Mouse (Mus musculus) midbrain, embryonic 16.5 days (tissue): ENCODE results near the gene Rbbp8nl. TPM values are rescaled to one million over a fixed set of nuclear protein-coding genes. Genes with fewer than 3 reads are reported as not detected.

Experiments used
- ATAC-seq: fragments of 200-750 bp; cut with Nextera tagmentation; 2 replicates; pipeline ENCODE4 v1.8.0; 2017; ENCODE audit warnings: moderate TSS enrichment
- H3K27ac ChIP-seq: fragments of 300-500 bp; sonication (generic); 2 replicates; pipeline ENCODE4 v1.5.1; 2014; ENCODE audit warnings: mild to moderate bottlenecking, low read length, mixed read lengths
- H3K27me3 ChIP-seq: fragments of 300-500 bp; sonication (generic); 2 replicates; pipeline ENCODE4 v1.6.1; 2014; ENCODE audit warnings: low read depth, low read length, mixed read lengths; ENCODE audit not compliant: control insufficient read depth, insufficient read depth
- H3K36me3 ChIP-seq: fragments of 300-500 bp; sonication (generic); 2 replicates; pipeline ENCODE4 v1.6.1; 2014; ENCODE audit warnings: mild to moderate bottlenecking, low read length, moderate library complexity, mixed read lengths; ENCODE audit not compliant: control insufficient read depth, insufficient read depth
- H3K4me1 ChIP-seq: fragments of 300-500 bp; sonication (generic); 2 replicates; pipeline ENCODE4 v1.6.1; 2014; ENCODE audit warnings: mild to moderate bottlenecking, low read length, mixed read lengths; ENCODE audit not compliant: control insufficient read depth, insufficient read depth
- H3K4me2 ChIP-seq: fragments of 300-500 bp; sonication (generic); 2 replicates; pipeline ENCODE4 v1.6.1; 2014; ENCODE audit warnings: mild to moderate bottlenecking, low read length, mixed read lengths
- H3K4me3 ChIP-seq: fragments of 300-500 bp; sonication (generic); 2 replicates; pipeline ENCODE4 v1.5.1; 2014; ENCODE audit warnings: low read depth, mild to moderate bottlenecking, low read length, moderate library complexity, mixed read lengths
- H3K9ac ChIP-seq: fragments of 300-500 bp; sonication (generic); 2 replicates; pipeline ENCODE4 v1.6.1; 2014; ENCODE audit warnings: low read depth, low read length, mixed read lengths
- H3K9me3 ChIP-seq: fragments of 300-500 bp; sonication (generic); replicated peaks from 2 replicates; pipeline ENCODE4 v1.6.1; 2014; ENCODE audit warnings: mild to moderate bottlenecking, low read length, mixed read lengths; ENCODE audit not compliant: control insufficient read depth, poor library complexity, severe bottlenecking
- WGBS: fragments of 180-500 bp; shearing (Covaris S2); extraction: QIAGEN DNeasy Blood & Tissue Kit; methylation state at CpG from one replicate; pipeline ENCODE4 v1.1.7; 2014; 5-methylcytosine and 5-hydroxymethylcytosine counted together
- polyA plus RNA-seq: library from polyadenylated mRNA; unstranded; fragments of >200 nt; fragmentation: Nextera tagmentation; extraction: Ambion mirVana; gene quantifications from 2 replicates; pipeline ENCODE4 v1.2.1, GENCODE M21; 2015

Gene Rbbp8nl
- polyA plus RNA-seq, 1 experiment from 2014 or later = not detected

DNA sequence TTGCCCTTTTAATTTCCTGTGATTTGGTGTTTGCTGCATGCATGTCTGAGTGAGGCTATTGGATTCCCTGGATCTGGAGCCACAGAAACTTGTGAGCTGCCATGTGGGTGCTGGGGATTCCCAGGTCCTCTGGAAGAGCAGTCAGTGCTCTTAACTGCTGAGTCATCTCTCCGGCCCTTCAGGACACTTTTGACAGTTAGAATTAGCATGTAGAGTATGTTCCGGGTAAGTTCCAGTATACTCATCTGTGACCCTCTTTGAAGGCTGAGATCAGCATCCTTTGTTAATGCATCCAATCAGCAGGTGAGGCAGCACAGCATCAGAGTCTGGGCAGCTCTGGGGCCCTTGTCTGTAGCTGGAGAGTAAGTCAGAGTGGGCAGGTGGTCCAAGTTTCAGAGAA, 10.6 kb upstream of the Rbbp8nl start:
- H3K27me3 ChIP-seq = no peaks in the 10 kb centered on the region
- no peak for ATAC-seq
- H3K4me3 ChIP-seq = no peak overlapping the region
- H3K9ac ChIP-seq = no peak overlapping the region
- whole genome bisulfite sequencing = 75% methylated on average over 2 of the region's 2 CpGs
- no peaks in the 10 kb centered on the region; the same call in 1 of the 2 replicates for H3K9me3 ChIP-seq
- no peak overlapping the region for H3K27ac ChIP-seq
- no peak overlapping the region for H3K4me2 ChIP-seq
- no peaks in the 10 kb centered on the region for H3K4me1 ChIP-seq
- no peaks in the 10 kb centered on the region for H3K36me3 ChIP-seq

GRCm38 (mm10) chr2:180292906-180293305, 3.2 kb upstream of the Rbbp8nl start:
- Histone ChIP-seq H3K9me3 (no peaks in the 10 kb centered on the region), H3K4me1 (no peaks in the 10 kb centered on the region), H3K36me3 (no peaks in the 10 kb centered on the region), H3K27me3 (no peaks in the 10 kb centered on the region), H3K4me3 (no peak overlapping the region), H3K9ac (no peak overlapping the region), H3K4me2 (no peak overlapping the region), H3K27ac (no peak overlapping the region)
- ATAC-seq = no peak
- whole genome bisulfite sequencing = 73% methylated on average over 8 of the region's 8 CpGs

GRCm38 (mm10) chr2:180292026-180292425, 2.3 kb upstream of the Rbbp8nl start:
- Histone ChIP-seq H3K4me2 (no peak overlapping the region), H3K36me3 (no peaks in the 10 kb centered on the region), H3K27ac (no peak overlapping the region), H3K4me1 (no peaks in the 10 kb centered on the region), H3K9ac (no peak overlapping the region), H3K4me3 (no peak overlapping the region), H3K9me3 (no peaks in the 10 kb centered on the region), H3K27me3 (no peaks in the 10 kb centered on the region)
- 86% methylated on average over 4 of the region's 4 CpGs for WGBS
- no peak for ATAC-seq

DNA sequence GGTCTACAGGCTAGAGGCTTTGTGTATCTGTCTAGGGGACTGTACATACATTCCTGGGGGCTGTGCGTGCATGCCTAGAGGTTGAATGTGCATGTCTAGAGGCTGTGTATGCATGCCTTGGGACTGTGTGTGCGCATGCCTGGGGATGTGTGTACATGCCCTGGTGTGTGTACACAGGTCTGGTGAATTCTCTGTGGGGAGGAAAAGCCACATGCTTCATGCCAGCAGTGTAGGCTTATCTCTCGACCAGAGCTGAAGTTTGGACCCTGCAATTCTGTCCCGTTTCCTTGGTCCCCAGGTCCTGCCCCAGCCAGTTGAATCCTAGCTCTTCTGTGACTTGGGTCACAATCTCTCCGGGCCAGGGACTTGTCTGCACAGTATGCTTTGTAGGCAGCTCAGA, 1.9 kb upstream of the Rbbp8nl start:
- no peaks in the 10 kb centered on the region for H3K36me3 ChIP-seq
- H3K27me3 ChIP-seq = no peaks in the 10 kb centered on the region
- no peak overlapping the region for H3K9ac ChIP-seq
- H3K4me1 ChIP-seq = no peaks in the 10 kb centered on the region
- no peak overlapping the region for H3K4me2 ChIP-seq
- H3K4me3 ChIP-seq = no peak overlapping the region
- no peak for ATAC-seq
- 71% methylated on average over 5 of the region's 5 CpGs for WGBS
- H3K9me3 ChIP-seq = no peaks in the 10 kb centered on the region
- H3K27ac ChIP-seq = no peak overlapping the region

DNA sequence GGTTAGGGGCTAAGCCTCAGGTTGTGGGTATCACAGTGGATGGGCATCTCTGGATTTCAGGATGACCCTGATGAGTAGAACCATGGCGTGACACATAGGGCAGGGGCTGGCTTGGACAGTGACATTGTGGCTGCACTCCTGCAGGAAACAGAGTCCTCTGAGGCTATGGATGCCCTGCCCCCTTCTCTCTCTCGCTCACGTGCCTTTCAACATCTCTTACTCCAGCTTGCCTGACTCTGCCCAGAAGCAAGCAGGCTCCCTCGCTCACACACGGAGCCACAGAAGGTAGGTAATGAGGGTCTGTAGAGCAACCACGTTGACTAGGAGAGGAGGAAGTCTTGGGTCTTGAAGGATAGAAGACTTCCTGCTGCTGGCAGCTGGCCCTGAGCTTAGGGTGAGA, 824 bp upstream of the Rbbp8nl start:
- H3K27ac ChIP-seq = no peak overlapping the region
- no peaks in the 10 kb centered on the region for H3K4me1 ChIP-seq
- H3K36me3 ChIP-seq = no peaks in the 10 kb centered on the region
- WGBS = 69% methylated on average over 6 of the region's 6 CpGs
- H3K4me2 ChIP-seq = no peak overlapping the region
- no peak for ATAC-seq
- H3K27me3 ChIP-seq = no peaks in the 10 kb centered on the region
- no peaks in the 10 kb centered on the region for H3K9me3 ChIP-seq
- no peak overlapping the region for H3K4me3 ChIP-seq
- no peak overlapping the region for H3K9ac ChIP-seq

DNA sequence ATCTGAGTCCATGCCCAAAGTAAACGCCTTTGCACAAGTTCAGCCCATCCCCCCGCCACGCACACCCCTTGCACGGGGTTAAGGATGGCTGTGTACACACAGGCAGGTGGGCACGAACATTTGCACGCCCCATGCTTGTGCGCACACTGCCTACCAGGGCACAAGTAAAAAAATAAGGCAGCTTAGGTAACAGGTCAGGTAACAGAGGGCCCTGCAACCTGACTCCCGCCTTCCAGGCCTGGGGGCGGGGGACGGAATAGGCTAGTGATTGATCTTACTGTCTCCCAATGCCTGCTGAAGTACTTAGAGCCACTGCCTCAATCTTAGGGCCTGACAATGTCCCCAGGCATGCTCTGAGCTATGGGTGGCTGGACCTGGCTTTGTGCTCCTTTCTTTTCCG, 713 bp downstream of the Rbbp8nl start:
- Histone ChIP-seq H3K9me3 (no peaks in the 10 kb centered on the region), H3K9ac (no peak overlapping the region), H3K27me3 (no peaks in the 10 kb centered on the region), H3K4me1 (no peaks in the 10 kb centered on the region), H3K27ac (no peak overlapping the region), H3K4me2 (no peak overlapping the region), H3K4me3 (no peak overlapping the region), H3K36me3 (no peaks in the 10 kb centered on the region)
- no peak for ATAC-seq
- 62% methylated on average over 11 of the region's 11 CpGs for WGBS

DNA sequence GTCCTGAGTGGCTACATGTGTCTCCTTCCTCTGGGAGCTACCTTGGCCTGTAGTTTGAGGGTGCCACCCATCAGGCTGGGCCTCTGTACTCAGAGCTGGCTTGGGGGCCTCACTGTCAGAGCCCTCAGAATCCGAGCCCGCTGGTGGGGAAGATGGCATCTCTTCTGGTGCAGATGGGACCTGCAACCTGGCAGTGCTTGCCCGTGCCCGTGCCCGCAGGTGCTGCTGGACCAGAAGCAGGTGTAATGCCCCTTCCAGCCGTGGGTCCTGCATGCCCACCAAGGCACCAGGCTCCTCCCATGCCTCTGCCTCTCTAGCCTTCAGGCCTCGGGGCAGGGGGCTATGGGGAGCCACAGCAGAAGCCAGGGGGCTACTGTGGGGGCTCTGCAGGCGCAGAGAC, 10.4 kb downstream of the Rbbp8nl start:
- ATAC-seq = no peak
- H3K36me3 ChIP-seq = no peaks in the 10 kb centered on the region
- no peak overlapping the region for H3K27ac ChIP-seq
- no peaks in the 10 kb centered on the region for H3K9me3 ChIP-seq
- 90% methylated on average over 8 of the region's 8 CpGs for WGBS
- H3K4me1 ChIP-seq = no peaks in the 10 kb centered on the region
- no peak overlapping the region for H3K4me3 ChIP-seq
- no peak overlapping the region for H3K9ac ChIP-seq
- no peaks in the 10 kb centered on the region; the same call in 1 of the 2 replicates for H3K27me3 ChIP-seq
- no peak overlapping the region for H3K4me2 ChIP-seq

DNA sequence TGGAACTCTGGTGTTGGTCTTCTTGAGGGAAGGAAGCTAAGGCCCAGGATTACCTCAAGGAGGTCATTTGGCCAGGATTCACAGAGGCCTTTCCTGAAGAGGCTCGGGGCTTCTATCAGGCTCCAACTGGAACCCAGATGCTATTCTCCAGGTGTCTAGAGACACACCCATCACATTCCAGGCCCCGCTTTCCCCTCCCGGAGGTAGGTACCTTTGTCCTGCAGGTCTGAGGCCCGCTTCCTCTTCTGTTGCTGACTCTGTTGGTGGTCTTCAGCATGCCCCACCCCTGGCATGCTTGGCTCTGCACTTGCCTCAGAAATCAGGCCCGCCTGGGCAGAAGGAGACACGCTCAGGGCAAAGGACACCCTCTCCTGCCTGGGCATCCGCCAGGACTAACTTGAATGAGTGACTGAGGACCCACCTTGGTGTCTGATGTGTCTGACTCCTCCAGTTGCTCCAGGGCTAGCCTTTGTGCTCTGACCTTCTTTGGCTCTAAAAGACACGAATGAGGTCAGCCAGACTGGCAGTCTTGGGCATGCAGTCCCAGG, 11.8 kb downstream of the Rbbp8nl start:
- WGBS = 69% methylated on average over 8 of the region's 8 CpGs
- Histone ChIP-seq H3K27ac (no peak overlapping the region), H3K9ac (no peak overlapping the region), H3K36me3 (no peaks in the 10 kb centered on the region), H3K4me2 (no peak overlapping the region), H3K4me1 (peaks cover 2% of the 10 kb centered on the region; the same call in 1 of the 2 replicates), H3K9me3 (no peaks in the 10 kb centered on the region), H3K4me3 (no peak overlapping the region), H3K27me3 (no peaks in the 10 kb centered on the region; the same call in 1 of the 2 replicates)
- no peak for ATAC-seq

- peaks cover 10% of the 10 kb centered on the region for H3K4me1 ChIP-seq
- H3K27me3 ChIP-seq = no peaks in the 10 kb centered on the region; the same call in 1 of the 2 replicates
- no peak overlapping the region for H3K4me3 ChIP-seq
- H3K9ac ChIP-seq = no peak overlapping the region
- no peak overlapping the region for H3K27ac ChIP-seq
- WGBS = 75% methylated on average over 8 of the region's 8 CpGs
- no peaks in the 10 kb centered on the region for H3K36me3 ChIP-seq
- H3K4me2 ChIP-seq = no peak overlapping the region
- H3K9me3 ChIP-seq = no peaks in the 10 kb centered on the region
- no peak for ATAC-seq
Observed at GRCm38 (mm10) chr2:180276851-180277259, 12.8 kb downstream of the Rbbp8nl start.
